Comparison of ENCODE assay signal across 8 mouse cellular contexts in the genomic region with DNA sequence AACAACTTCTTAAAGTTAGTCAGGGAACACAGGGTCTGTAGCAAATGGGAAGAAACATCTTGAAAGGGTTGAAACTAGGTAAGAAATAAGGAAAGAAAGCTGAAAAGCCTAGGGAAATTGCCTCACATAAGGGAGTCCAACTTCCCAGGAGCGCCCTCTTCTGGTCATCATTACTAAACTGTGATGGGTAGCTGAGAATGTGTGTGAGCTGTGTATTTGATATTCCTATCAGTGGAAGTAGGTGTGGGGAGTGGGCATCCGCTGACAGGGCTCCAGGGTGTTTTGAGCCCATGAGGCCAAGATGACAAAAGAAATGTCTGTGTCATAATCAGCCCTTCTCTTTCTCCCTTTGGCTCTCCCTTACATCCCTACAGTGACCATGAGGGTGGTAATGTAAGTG. TPM values are rescaled to one million over a fixed set of nuclear protein-coding genes. Genes with fewer than 3 reads are reported as not detected.
DNase-seq lines count a peak whose midpoint lies in the region; ATAC-seq lines count a peak whose summit lies in the region.

No protein-coding gene starts in this region.

- no peak overlapping the region for H3K9ac ChIP-seq in forebrain, embryonic 12.5 days
- H3K9ac ChIP-seq in forebrain, embryonic 16.5 days (replicated peaks; ENCODE audit: low read depth, low read length) = no peak overlapping the region
- H3K9ac ChIP-seq in midbrain, embryonic 14.5 days (replicated peaks; ENCODE audit: low read length) = no peak overlapping the region
- no peak overlapping the region for H3K9ac ChIP-seq in midbrain, embryonic 13.5 days (replicated peaks)

- no peak overlapping the region for H3K4me2 ChIP-seq in forebrain, embryonic 12.5 days
- H3K4me2 ChIP-seq in forebrain, embryonic 16.5 days (ENCODE audit: low read length) = no peak overlapping the region
- no peak overlapping the region for H3K4me2 ChIP-seq in midbrain, embryonic 14.5 days (ENCODE audit: low read length)
- H3K4me2 ChIP-seq in midbrain, embryonic 13.5 days (replicated peaks) = no peak overlapping the region

- H3K4me1 ChIP-seq in forebrain, embryonic 12.5 days = no peaks in the 10 kb centered on the region
- H3K4me1 ChIP-seq in forebrain, embryonic 16.5 days (replicated peaks; ENCODE audit: control insufficient read depth, insufficient read depth, low read length) = no peaks in the 10 kb centered on the region
- no peaks in the 10 kb centered on the region for H3K4me1 ChIP-seq in midbrain, embryonic 14.5 days (ENCODE audit: control insufficient read depth, insufficient read depth, low read length)
- H3K4me1 ChIP-seq in midbrain, embryonic 13.5 days (replicated peaks) = no peaks in the 10 kb centered on the region

- no peak overlapping the region for H3K27ac ChIP-seq in forebrain, embryonic 12.5 days
- no peak overlapping the region for H3K27ac ChIP-seq in forebrain, embryonic 16.5 days (ENCODE audit: low read length)
- no peak overlapping the region for H3K27ac ChIP-seq in midbrain, embryonic 14.5 days (replicated peaks; ENCODE audit: low read depth, low read length)
- H3K27ac ChIP-seq in midbrain, embryonic 13.5 days = no peak overlapping the region

- DNase-seq in midbrain, embryonic 14.5 days = peak; percentile 79
- DNase-seq in brain, adult 2 months (ENCODE audit: low read depth, low spot score) = peak; percentile 72
- DNase-seq in induced T-regulatory cell, adult 2 months (ENCODE audit: low read depth) = peak; percentile 85
- DNase-seq in lung, postnatal 36 days = peak; percentile 87

- no peaks in the 10 kb centered on the region; the same call in 1 of the 2 replicates for H3K9me3 ChIP-seq in forebrain, embryonic 12.5 days
- H3K9me3 ChIP-seq in forebrain, embryonic 16.5 days (ENCODE audit: control insufficient read depth, low read length) = no peaks in the 10 kb centered on the region
- no peaks in the 10 kb centered on the region for H3K9me3 ChIP-seq in midbrain, embryonic 14.5 days (ENCODE audit: control insufficient read depth, low read length)
- no peaks in the 10 kb centered on the region for H3K9me3 ChIP-seq in midbrain, embryonic 13.5 days

- ATAC-seq in forebrain, embryonic 12.5 days (ENCODE audit: low FRiP score) = 0 out of 2 replicates have a peak, but pooled peaks have one; percentile 15
- ATAC-seq in forebrain, embryonic 16.5 days = no peak
- no peak for ATAC-seq in midbrain, embryonic 14.5 days (ENCODE audit: low FRiP score, low TSS enrichment)
- no peak for ATAC-seq in midbrain, embryonic 13.5 days
- no peak for ATAC-seq in activated CD4-positive, CD25-positive, alpha-beta regulatory T cell, adult 4 months

- peaks cover 84% of the 10 kb centered on the region for H3K36me3 ChIP-seq in forebrain, embryonic 12.5 days (replicated peaks)
- peaks cover 39% of the 10 kb centered on the region for H3K36me3 ChIP-seq in forebrain, embryonic 16.5 days (ENCODE audit: control insufficient read depth, insufficient read depth)
- H3K36me3 ChIP-seq in midbrain, embryonic 14.5 days (ENCODE audit: control insufficient read depth, insufficient read depth, low read length) = peaks cover 89% of the 10 kb centered on the region
- H3K36me3 ChIP-seq in midbrain, embryonic 13.5 days = peaks cover 80% of the 10 kb centered on the region

- H3K4me3 ChIP-seq in forebrain, embryonic 12.5 days (replicated peaks) = no peak overlapping the region
- no peak overlapping the region for H3K4me3 ChIP-seq in forebrain, embryonic 16.5 days (replicated peaks; ENCODE audit: low read length)
- H3K4me3 ChIP-seq in midbrain, embryonic 14.5 days (replicated peaks; ENCODE audit: low read depth, low read length) = no peak overlapping the region
- H3K4me3 ChIP-seq in midbrain, embryonic 13.5 days (replicated peaks) = no peak overlapping the region

- whole genome bisulfite sequencing in forebrain, embryonic 12.5 days = 54% methylated on average over 2 of the region's 2 CpGs
- WGBS in forebrain, embryonic 16.5 days = 51% methylated on average over 2 of the region's 2 CpGs
- WGBS in midbrain, embryonic 14.5 days = 62% methylated on average over 2 of the region's 2 CpGs
- 44% methylated on average over 2 of the region's 2 CpGs for WGBS in midbrain, embryonic 13.5 days

- no peaks in the 10 kb centered on the region for H3K27me3 ChIP-seq in forebrain, embryonic 12.5 days
- H3K27me3 ChIP-seq in forebrain, embryonic 16.5 days (replicated peaks; ENCODE audit: control insufficient read depth, insufficient read depth, low read length) = no peaks in the 10 kb centered on the region
- no peaks in the 10 kb centered on the region for H3K27me3 ChIP-seq in midbrain, embryonic 14.5 days (ENCODE audit: control insufficient read depth, insufficient read depth, low read length)
- no peaks in the 10 kb centered on the region for H3K27me3 ChIP-seq in midbrain, embryonic 13.5 days

RNA-seq across cellular contexts. Expression of gene Coq10a, which starts 10.0 kb away (rescaled TPM):
- 24.2 and 25.5 TPM in 2 replicates for polyA plus RNA-seq in forebrain, embryonic 12.5 days (2016; fragmentation: Nextera tagmentation; extraction: Ambion mirVana)
- polyA plus RNA-seq in forebrain, embryonic 16.5 days (2015; fragmentation: Nextera tagmentation; extraction: Ambion mirVana) = 32.2 and 32.7 TPM in 2 replicates
- 50.5 and 53.0 TPM in 2 replicates for polyA plus RNA-seq in midbrain, embryonic 14.5 days (2014; fragmentation: Nextera tagmentation; extraction: Ambion mirVana)
- polyA plus RNA-seq in midbrain, embryonic 13.5 days (2015; fragmentation: Nextera tagmentation; extraction: Ambion mirVana) = 28.2 and 34.3 TPM in 2 replicates
- 10 to 100 TPM; 14.3 to 20.3 TPM for polyA plus RNA-seq in activated CD4-positive, CD25-positive, alpha-beta regulatory T cell, adult 4 months (2017; shearing (Covaris generic))

RNA-seq across cellular contexts. Expression of gene Ankrd52, which starts 18.1 kb away (rescaled TPM):
- 11.3 and 13.9 TPM in 2 replicates for polyA plus RNA-seq in forebrain, embryonic 12.5 days (2016; fragmentation: Nextera tagmentation; extraction: Ambion mirVana)
- polyA plus RNA-seq in forebrain, embryonic 16.5 days (2015; fragmentation: Nextera tagmentation; extraction: Ambion mirVana) = 11.3 and 13.2 TPM in 2 replicates
- polyA plus RNA-seq in midbrain, embryonic 14.5 days (2014; fragmentation: Nextera tagmentation; extraction: Ambion mirVana) = 13.3 and 14.1 TPM in 2 replicates
- polyA plus RNA-seq in midbrain, embryonic 13.5 days (2015; fragmentation: Nextera tagmentation; extraction: Ambion mirVana) = 13.0 and 14.8 TPM in 2 replicates
- polyA plus RNA-seq in activated CD4-positive, CD25-positive, alpha-beta regulatory T cell, adult 4 months (2017; shearing (Covaris generic)) = 1 to 10 TPM; 2.6 to 4.5 TPM

RNA-seq across cellular contexts. Expression of gene Cs, which starts 21.3 kb away (rescaled TPM):
- 221 and 235 TPM in 2 replicates for polyA plus RNA-seq in forebrain, embryonic 12.5 days (2016; fragmentation: Nextera tagmentation; extraction: Ambion mirVana)
- polyA plus RNA-seq in forebrain, embryonic 16.5 days (2015; fragmentation: Nextera tagmentation; extraction: Ambion mirVana) = 247 and 259 TPM in 2 replicates
- polyA plus RNA-seq in midbrain, embryonic 14.5 days (2014; fragmentation: Nextera tagmentation; extraction: Ambion mirVana) = 221 and 247 TPM in 2 replicates
- 213 and 225 TPM in 2 replicates for polyA plus RNA-seq in midbrain, embryonic 13.5 days (2015; fragmentation: Nextera tagmentation; extraction: Ambion mirVana)
- 100 to 1,000 TPM; 145 to 149 TPM for polyA plus RNA-seq in activated CD4-positive, CD25-positive, alpha-beta regulatory T cell, adult 4 months (2017; shearing (Covaris generic))

RNA-seq across cellular contexts. Expression of gene Cnpy2, which starts 36.5 kb away (rescaled TPM):
- 200 and 212 TPM in 2 replicates for polyA plus RNA-seq in forebrain, embryonic 12.5 days (2016; fragmentation: Nextera tagmentation; extraction: Ambion mirVana)
- polyA plus RNA-seq in forebrain, embryonic 16.5 days (2015; fragmentation: Nextera tagmentation; extraction: Ambion mirVana) = 190 and 195 TPM in 2 replicates
- polyA plus RNA-seq in midbrain, embryonic 14.5 days (2014; fragmentation: Nextera tagmentation; extraction: Ambion mirVana) = 193 and 194 TPM in 2 replicates
- 225 and 230 TPM in 2 replicates for polyA plus RNA-seq in midbrain, embryonic 13.5 days (2015; fragmentation: Nextera tagmentation; extraction: Ambion mirVana)
- polyA plus RNA-seq in activated CD4-positive, CD25-positive, alpha-beta regulatory T cell, adult 4 months (2017; shearing (Covaris generic)) = 100 to 1,000 TPM in 1 of 2 experiments, 10 to 100 TPM in 1; 96.7 to 115 TPM

RNA-seq across cellular contexts. Expression of gene Slc39a5, which starts 42.2 kb away (rescaled TPM):
- not detected in 2 replicates for polyA plus RNA-seq in forebrain, embryonic 12.5 days (2016; fragmentation: Nextera tagmentation; extraction: Ambion mirVana)
- polyA plus RNA-seq in forebrain, embryonic 16.5 days (2015; fragmentation: Nextera tagmentation; extraction: Ambion mirVana) = 0.10 and 0.25 TPM in 2 replicates
- not detected in 2 replicates for polyA plus RNA-seq in midbrain, embryonic 14.5 days (2014; fragmentation: Nextera tagmentation; extraction: Ambion mirVana)
- 0.18 and 0.22 TPM in 2 replicates for polyA plus RNA-seq in midbrain, embryonic 13.5 days (2015; fragmentation: Nextera tagmentation; extraction: Ambion mirVana)
- polyA plus RNA-seq in activated CD4-positive, CD25-positive, alpha-beta regulatory T cell, adult 4 months (2017; shearing (Covaris generic)) = not detected
